Mouse (Mus musculus) induced T-regulatory cell, adult 2 months (primary cell): ENCODE data around the gene Irf2bp1.

Source experiments
- DNase-seq: peaks from one replicate; pipeline ENCODE4 v3.0.0-alpha.2; 2012; ENCODE audit warnings: low read depth

Gene Irf2bp1

GRCm38 (mm10) chr7:19000421-19000820 is 3.4 kb upstream of the Irf2bp1 start:
- DNase-seq, result peak; percentile 46

DNA sequence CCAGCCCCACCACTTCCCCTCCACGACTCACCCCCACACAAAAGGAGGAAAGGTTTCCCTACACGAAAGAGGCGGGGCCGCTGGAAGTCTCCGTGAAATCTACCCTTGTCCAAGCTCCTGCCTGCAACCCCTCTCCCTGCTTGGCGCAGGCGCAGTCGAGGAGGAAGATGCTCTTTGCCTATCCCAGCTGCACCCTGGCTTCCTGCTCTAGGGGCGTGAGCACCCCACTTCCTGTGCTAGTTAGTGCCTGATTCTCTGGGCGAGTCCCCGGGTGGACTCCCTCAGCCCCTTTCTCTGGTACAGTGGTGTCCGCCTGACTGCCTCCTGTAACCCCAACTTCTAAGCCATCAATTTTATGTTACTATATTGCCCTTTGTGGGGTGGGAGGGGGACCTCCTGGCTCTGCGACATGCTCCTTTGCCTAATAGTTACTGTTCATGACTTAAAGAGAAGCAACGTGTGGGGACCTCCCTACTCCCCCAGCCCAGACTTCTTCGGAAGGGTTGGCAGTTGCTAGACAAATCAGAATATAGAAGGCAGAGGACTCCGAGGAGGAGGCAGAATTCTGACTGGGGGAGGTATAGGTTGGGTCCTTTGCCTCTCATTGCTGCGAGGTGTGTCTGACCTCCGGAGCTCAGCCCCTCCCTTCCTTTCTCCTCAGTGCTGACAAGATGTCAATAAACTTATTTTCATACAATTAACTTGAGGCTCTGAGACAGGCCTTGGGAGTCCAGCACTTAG is 2.6 kb upstream of the Irf2bp1 start:
- DNase-seq, result peak; percentile 93

GRCm38 (mm10) chr7:19001807-19002085 is 2.1 kb upstream of the Irf2bp1 start:
- DNase-seq, result no peak

DNA sequence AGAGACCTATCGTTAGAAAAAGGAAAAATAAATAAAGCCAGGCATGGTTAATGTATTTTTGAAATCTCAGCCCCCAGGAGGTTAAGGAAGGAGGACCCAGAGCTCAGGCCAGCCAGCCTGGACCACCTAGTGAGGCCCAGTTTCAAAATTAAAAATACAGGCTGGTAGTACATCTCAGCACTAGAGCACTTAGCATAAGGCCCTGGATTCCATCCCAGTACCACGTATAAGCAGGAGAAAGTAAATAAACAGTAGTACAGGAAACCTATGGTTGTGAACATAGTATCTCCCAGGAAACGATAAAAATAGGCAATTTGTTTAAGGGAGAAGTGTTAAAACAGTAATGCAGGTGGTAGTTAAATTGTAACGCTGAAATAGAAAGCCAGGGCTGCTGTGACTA is 1.7 kb upstream of the Irf2bp1 start:
- no peak for DNase-seq

DNA sequence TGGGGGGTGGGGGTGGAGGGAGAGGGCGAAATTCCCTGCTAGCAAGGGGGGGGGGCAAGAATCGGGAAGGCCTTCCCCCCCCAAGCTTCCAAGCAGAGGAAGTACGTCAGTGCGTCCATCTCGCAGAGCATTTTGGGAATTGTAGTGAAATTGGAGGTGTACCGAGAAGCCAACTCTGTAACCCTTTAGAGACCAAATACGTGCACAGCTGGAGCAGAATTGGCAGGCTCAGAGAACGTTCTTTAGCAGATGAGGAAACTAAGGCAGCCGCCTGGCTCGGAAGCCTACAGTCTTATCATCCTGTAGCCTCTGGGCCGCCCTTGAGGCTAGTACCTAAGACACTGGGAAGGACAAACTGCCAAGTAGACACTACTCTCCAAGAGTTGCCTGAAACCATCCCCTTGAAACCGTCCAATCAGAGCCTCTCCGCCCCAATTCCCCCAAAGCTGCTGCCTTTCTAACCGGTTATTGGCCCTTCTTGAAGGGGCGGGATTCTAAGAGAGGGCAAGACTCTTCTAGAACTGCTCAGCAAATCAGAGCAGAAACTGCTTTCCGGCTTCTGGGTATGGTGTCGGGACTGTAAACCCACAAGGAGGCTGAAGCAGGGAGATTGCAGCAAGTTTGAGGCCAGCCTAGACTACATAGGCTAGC is 871 bp upstream of the Irf2bp1 start:
- DNase-seq, result peak; percentile 91

GRCm38 (mm10) chr7:19004631-19005079 is 811 bp downstream of the Irf2bp1 start:
- no peak for DNase-seq

DNA sequence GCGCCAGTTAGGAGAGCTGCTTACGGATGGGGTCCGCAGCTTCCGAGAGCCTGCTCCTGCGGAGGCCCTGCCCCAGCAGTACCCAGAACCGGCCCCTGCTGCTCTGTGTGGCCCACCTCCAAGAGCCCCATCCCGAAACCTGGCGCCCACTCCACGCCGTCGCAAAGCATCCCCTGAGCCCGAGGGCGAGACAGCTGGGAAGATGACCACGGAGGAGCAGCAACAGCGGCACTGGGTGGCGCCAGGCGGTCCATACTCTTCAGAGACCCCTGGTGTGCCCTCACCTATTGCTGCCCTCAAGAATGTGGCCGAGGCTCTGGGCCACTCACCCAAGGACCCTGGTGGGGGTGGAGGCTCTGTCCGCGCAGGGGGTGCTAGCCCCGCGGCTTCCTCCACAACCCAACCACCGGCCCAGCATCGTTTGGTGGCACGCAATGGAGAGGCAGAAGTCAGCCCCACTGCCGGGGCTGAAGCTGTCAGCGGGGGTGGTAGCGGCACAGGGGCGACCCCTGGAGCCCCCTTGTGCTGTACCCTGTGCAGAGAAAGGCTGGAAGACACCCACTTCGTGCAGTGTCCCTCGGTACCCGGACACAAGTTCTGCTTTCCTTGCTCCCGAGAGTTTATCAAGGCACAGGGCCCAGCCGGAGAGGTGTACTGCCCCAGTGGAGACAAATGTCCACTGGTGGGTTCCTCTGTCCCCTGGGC is 1.7 kb downstream of the Irf2bp1 start:
- no peak for DNase-seq

GRCm38 (mm10) chr7:19006476-19006875 is 2.6 kb downstream of the Irf2bp1 start:
- peak; percentile 92 for DNase-seq

DNA sequence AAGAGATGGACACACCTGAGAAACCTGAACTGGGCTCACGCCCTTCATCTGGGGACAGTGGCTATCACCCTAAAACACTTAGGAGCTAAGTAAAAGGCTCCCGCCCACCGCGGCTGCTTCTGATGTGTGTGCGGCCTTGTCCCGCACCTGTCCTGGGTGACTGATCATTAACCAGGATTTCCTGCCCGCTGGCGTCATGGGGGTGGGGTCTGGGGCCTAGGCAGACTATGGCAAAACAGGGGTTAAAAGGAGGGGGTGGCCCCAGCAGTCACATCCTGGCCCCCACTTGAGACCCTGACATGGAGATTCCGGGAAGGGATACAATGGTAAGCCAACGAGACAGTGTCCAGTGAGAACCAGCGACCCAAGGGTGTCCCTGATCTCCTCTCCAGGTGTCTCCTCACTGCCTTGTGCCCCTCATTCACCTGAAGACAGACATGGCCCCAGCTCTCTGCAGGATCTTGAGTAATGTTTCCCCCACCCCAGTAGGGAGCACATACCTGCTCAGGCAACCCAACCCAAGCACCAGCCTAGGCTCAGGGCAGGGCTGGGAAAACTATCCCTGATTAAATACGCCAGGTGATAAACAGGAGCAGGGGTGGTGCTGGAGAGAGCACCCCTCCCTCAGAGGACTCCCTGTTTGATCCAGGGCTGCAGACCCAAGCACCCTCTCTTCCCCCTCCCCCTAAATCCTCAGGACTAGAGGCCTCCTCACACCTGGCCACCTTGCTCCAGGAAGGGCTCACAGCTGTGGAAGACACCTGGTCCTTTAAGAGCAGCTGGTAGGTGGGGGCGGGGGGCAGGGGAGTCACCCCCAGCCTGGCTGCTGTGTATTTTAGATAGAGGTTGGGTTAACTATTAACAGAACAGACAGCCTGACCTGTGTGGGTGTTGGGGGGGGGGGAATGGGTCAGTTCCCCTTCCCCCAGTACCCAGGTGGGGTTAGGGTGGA is 3.5 kb downstream of the Irf2bp1 start:
- DNase-seq, result no peak

DNA sequence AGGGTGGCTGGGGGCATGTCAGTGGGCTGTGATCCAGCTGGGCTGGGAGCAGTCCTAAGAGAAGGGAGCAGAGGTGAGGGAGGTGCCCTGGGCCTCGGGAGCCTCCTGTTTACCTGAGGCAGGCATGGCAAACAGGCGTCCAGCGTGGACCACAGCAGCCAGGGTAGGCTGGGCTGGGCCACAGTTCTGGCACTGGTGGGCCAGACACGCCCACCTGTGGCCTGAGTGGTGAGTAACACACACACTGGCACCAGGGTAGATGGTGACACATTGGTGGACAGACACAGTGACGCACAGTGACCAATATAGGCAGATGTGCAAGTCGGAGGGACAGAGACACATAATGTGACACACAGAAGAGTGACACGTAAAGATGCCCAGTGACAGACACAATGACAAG is 6.7 kb downstream of the Irf2bp1 start:
- DNase-seq, result no peak

DNA sequence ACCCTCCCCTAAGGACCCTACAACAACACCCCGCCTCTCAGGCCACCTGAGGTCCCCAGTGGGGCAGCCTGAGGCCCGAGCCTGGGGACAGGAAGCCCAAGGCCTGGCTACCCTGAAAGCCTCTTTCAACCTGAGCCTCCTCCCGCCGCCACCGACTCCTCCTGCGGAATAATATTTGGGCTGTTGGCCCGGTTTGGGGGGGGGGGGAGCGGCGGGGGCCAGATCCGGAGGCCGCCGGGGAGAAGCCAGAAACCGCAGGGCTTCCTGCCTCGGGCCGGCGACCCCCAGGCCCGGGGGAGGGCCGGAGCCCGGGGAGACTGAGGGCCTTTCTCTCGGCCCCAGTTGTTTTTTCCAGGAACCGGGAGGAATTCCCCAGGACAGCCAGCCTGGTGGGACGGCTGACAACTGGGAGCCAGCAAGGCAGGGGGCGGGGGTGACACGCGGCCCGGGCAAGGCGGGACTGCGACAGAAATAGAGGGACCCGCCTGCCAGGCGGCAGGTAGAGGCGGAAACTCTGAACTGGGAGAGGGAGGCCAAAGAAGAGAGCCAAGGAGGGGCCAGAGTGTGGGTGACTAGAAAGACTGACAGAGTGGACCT is 8.3 kb downstream of the Irf2bp1 start:
- DNase-seq, result no peak

- no peak for DNase-seq
These were observed 9.0 kb downstream of the Irf2bp1 start for GRCm38 (mm10) chr7:19012882-19013281.

DNA sequence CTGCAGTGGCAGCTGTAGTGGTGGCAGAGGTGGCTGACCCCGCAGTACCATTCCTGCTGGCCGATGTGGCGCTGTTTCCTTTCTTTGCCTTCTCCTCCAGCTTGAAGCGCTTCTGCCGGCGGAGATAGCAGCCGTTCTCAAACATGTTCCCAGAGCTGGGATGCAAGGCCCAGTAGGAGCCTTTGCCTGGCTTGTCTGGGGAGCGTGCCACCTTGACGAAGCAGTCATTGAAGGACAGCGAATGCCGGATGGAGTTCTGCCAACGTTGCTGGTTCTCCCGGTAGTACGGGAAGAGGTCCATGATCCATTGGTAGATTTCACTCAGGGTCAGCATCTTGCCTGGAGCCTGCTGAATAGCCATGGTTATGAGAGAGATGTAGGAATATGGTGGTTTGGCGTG is 10.6 kb downstream of the Irf2bp1 start:
- no peak for DNase-seq

- no peak for DNase-seq
These were observed 12.2 kb downstream of the Irf2bp1 start for GRCm38 (mm10) chr7:19016042-19016441.

DNA sequence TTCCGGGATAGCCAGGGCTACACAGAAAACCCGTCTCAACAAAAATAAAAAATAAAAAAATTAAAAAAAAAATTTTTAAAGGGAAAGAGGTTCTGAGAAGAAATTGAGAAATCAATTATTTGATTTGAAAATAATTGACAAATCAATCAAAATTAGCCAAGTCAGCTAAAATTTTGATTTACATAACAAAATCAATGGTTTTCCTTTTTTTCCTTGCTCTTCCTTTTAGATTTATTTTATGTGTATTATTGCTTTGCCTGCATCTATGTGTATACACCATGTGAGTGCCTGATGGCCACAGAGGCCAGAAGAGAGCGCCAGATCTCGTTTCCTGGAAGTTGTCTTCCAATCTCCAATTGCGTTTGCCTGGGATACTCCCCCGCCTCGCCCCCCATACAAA is 14.1 kb downstream of the Irf2bp1 start:
- DNase-seq, result no peak

- DNase-seq, result no peak
These were observed 17.2 kb downstream of the Irf2bp1 start for GRCm38 (mm10) chr7:19021048-19021447.

- no peak for DNase-seq
These were observed 18.5 kb downstream of the Irf2bp1 start for GRCm38 (mm10) chr7:19022189-19022958.

- DNase-seq, result peak; percentile 85
These were observed 19.5 kb downstream of the Irf2bp1 start, which contains the start of gene Foxa3 for GRCm38 (mm10) chr7:19023357-19023814. TSS of gene Foxa3 (minus strand) at chr7:19023538.

- DNase-seq, result peak; percentile 97
These were observed 20.3 kb downstream of the Irf2bp1 start, which contains the start of gene Sympk for GRCm38 (mm10) chr7:19024096-19024506. TSS of gene Sympk (plus strand) at chr7:19024377.

GRCm38 (mm10) chr7:19024581-19025255 is 20.9 kb downstream of the Irf2bp1 start:
- DNase-seq, result peak; percentile 53
